Mouse (Mus musculus) hindbrain, postnatal 0 days (tissue): Measurements from ENCODE around the gene Tnfrsf1b. TPM values are rescaled to one million over a fixed set of nuclear protein-coding genes. Genes with fewer than 3 reads are reported as not detected.

Source experiments
- ATAC-seq: fragments of 200-750 bp; cut with Nextera tagmentation; 2 replicates; pipeline ENCODE4 v1.8.0; 2017; ENCODE audit warnings: mild to moderate bottlenecking, moderate TSS enrichment, moderate library complexity
- DNase-seq: peaks from one replicate; pipeline ENCODE4 v3.0.0-alpha.2; 2015; ENCODE audit warnings: low spot score
- H3K27ac ChIP-seq: fragments of 300-500 bp; sonication (generic); 2 replicates; pipeline ENCODE4 v1.5.1; 2014; ENCODE audit warnings: mild to moderate bottlenecking
- H3K27me3 ChIP-seq: fragments of 300-500 bp; sonication (generic); 2 replicates; pipeline ENCODE4 v1.6.1; 2014; ENCODE audit warnings: low read length, mixed read lengths; ENCODE audit not compliant: insufficient read depth
- H3K36me3 ChIP-seq: fragments of 300-500 bp; sonication (generic); 2 replicates; pipeline ENCODE4 v1.6.1; 2014; ENCODE audit warnings: low read length, mixed read lengths; ENCODE audit not compliant: insufficient read depth
- H3K4me1 ChIP-seq: fragments of 300-500 bp; sonication (generic); 2 replicates; pipeline ENCODE4 v1.6.1; 2014; ENCODE audit warnings: antibody characterized with exemption, low read length, mixed read lengths; ENCODE audit not compliant: insufficient read depth
- H3K4me2 ChIP-seq: fragments of 300-500 bp; sonication (generic); 2 replicates; pipeline ENCODE4 v1.6.1; 2014; ENCODE audit warnings: low read depth, mild to moderate bottlenecking, low read length, moderate library complexity, mixed read lengths
- H3K4me3 ChIP-seq: fragments of 300-500 bp; sonication (generic); 2 replicates; pipeline ENCODE4 v1.5.1; 2014; ENCODE audit warnings: low read length
- H3K9ac ChIP-seq: fragments of 300-500 bp; sonication (generic); replicated peaks from 2 replicates; pipeline ENCODE4 v1.6.1; 2014; ENCODE audit warnings: mild to moderate bottlenecking, low read length, moderate library complexity, mixed read lengths
- H3K9me3 ChIP-seq: fragments of 300-500 bp; sonication (generic); 2 replicates; pipeline ENCODE4 v1.6.1; 2016; ENCODE audit warnings: low read length, mixed read lengths
- CTCF ChIP-seq: IDR thresholded peaks from 2 replicates; pipeline ENCODE4 v1.5.1; 2016; ENCODE audit warnings: antibody characterized with exemption, control low read depth, low read depth
- WGBS: fragments of 180-500 bp; shearing (Covaris S2); extraction: QIAGEN DNeasy Blood & Tissue Kit; methylation state at CpG from one replicate; pipeline ENCODE4 v1.1.7; 2014; 5-methylcytosine and 5-hydroxymethylcytosine counted together
- polyA plus RNA-seq: library from polyadenylated mRNA; unstranded; fragments of >200 nt; fragmentation: Nextera tagmentation; extraction: Ambion mirVana; gene quantifications from 2 replicates; pipeline ENCODE4 v1.2.1, GENCODE M21; 2015
- total RNA-seq: library from RNA; depleted of rRNA; stranded (reverse); fragments of >200 nt; gene quantifications from 2 replicates; pipeline ENCODE4 v1.2.3, GENCODE M21; 2014

Tnfrsf1b gene
- total and polyA plus RNA-seq, 2 experiments from 2014 or later, result 2.9 to 7.3 TPM

DNA sequence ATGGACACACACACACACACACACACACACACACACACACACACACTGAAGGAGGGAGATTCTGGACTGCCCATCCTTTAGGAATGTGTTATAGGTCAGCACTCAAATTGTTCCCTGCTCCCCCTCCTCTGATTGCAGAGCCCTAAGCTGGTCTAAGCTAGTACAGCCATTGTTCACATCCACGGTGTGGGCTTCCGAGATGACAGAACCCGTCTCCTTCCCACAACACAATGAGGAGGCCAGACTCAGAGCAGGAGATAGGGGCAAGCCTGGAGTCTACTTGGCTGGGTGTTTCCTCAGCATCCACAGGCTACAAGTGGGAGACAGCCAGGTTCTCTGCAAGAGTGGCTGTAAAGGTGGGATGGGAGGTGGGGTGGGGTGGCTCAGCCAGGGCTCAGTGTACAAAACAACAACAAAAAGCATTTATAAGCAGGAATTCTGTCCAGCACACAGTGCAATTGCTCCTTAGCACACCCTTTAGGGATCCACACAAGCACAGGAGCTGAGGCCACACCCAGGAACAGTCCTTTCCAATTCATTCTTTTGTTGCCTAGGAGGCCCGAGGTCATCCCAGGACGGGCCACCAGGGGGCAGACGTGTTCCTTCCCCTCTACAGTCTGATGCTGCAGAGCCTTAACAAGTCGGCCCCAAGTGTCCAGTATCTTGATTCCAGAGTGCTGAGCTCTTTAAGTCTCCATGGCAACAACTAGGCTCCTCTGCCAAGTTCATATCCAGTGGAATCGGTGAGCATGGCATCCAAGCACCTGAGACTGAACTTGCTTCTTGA, 32.5 kb downstream of the Tnfrsf1b start:
- Histone ChIP-seq H3K27me3 (no peaks in the 10 kb centered on the region), H3K9me3 (no peaks in the 10 kb centered on the region), H3K4me2 (no peak overlapping the region), H3K9ac (no peak overlapping the region), H3K4me3 (no peak overlapping the region), H3K27ac (peak overlapping the region; percentile 62; the same call in 1 of the 2 replicates), H3K36me3 (no peaks in the 10 kb centered on the region), H3K4me1 (0 out of 2 replicates have a peak, but pooled peaks cover 5% of the 10 kb centered on the region)
- 28% methylated on average over 8 of the region's 8 CpGs for WGBS
- DNase-seq, result peak; percentile 92
- TF ChIP-seq CTCF, result peak; percentile 97
- peak; percentile 94 for ATAC-seq

DNA sequence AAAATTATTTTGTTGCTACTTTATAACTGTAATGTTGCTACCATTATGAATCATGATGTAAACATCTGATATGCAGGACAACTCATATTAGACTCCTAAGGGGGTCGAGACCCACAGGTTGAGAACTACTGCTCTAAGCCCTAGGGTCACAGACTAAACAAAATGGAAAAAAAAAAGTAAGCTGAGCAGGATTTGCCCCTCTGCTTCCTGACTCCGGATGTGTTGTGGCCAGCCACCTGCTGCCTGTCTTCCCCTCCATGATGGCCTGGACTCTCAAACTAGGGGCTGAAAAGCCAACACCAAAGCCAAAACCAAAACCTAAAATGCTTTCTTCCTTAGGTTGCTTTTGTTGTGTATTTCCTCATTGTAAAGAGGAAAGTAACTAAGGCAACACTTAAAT, 35.6 kb downstream of the Tnfrsf1b start:
- TF ChIP-seq CTCF, result no peak
- no peak overlapping the region for H3K27ac ChIP-seq
- no peak overlapping the region for H3K4me2 ChIP-seq
- no peak overlapping the region for H3K9ac ChIP-seq
- H3K9me3 ChIP-seq, result no peaks in the 10 kb centered on the region
- no peak overlapping the region for H3K4me3 ChIP-seq
- DNase-seq, result no peak
- 76% methylated on average over 2 of the region's 2 CpGs for WGBS
- no peak for ATAC-seq
- H3K27me3 ChIP-seq, result no peaks in the 10 kb centered on the region
- H3K4me1 ChIP-seq, result 0 out of 2 replicates have a peak, but pooled peaks cover 5% of the 10 kb centered on the region
- H3K36me3 ChIP-seq, result no peaks in the 10 kb centered on the region

DNA sequence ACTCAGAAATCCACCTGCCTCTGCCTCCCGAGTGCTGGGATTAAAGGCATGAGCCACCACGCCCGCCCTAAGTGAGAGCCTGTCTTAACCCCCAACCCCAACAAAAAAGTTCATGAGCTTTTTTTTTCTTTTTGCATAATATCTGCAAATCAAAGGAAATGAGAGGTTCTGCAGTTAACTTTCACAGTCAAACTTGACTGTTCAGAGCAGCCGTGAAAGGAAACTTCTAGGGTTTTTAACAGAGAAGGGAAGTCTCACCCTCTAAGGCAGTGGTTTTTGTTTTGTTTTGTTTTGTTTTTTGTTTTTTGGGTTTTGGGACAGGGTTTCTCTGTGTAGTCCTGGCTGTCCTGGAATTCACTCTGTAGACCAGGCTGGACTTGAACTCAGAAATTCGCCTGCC, 36.1 kb downstream of the Tnfrsf1b start:
- 94% methylated on average over 5 of the region's 5 CpGs for WGBS
- H3K9ac ChIP-seq, result no peak overlapping the region
- no peaks in the 10 kb centered on the region for H3K9me3 ChIP-seq
- DNase-seq, result no peak
- no peak for ATAC-seq
- H3K27me3 ChIP-seq, result no peaks in the 10 kb centered on the region
- no peak for TF ChIP-seq CTCF
- H3K4me2 ChIP-seq, result no peak overlapping the region
- H3K27ac ChIP-seq, result no peak overlapping the region
- H3K4me3 ChIP-seq, result no peak overlapping the region
- H3K4me1 ChIP-seq, result 0 out of 2 replicates have a peak, but pooled peaks cover 5% of the 10 kb centered on the region
- H3K36me3 ChIP-seq, result no peaks in the 10 kb centered on the region

DNA sequence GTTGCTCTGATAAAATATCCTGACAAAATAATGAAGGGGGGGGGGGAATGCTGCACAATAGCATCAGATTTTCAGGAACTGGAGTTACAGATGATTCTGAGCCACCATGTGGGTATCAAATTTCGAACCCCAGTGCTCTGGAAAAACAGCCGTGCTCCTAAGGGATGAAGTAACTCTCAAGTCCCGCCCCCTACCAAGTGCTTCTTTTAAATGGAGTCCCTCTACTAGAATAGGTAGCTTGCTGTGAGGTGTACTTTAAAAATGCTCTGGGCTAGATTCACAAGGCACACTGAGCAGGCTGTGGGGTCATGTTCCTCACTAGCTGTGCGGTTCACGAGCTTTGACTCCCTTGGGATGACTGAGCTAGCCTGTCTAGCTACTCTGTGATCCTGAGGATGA, 37.0 kb downstream of the Tnfrsf1b start:
- 35% methylated on average over 5 of the region's 5 CpGs for WGBS
- Histone ChIP-seq H3K9me3 (no peaks in the 10 kb centered on the region), H3K4me3 (no peak overlapping the region), H3K4me1 (0 out of 2 replicates have a peak, but pooled peaks cover 2% of the 10 kb centered on the region), H3K36me3 (no peaks in the 10 kb centered on the region), H3K27ac (no peak overlapping the region), H3K27me3 (no peaks in the 10 kb centered on the region), H3K4me2 (no peak overlapping the region), H3K9ac (no peak overlapping the region)
- TF ChIP-seq CTCF, result no peak
- ATAC-seq (no peak), DNase-seq (no peak)

DNA sequence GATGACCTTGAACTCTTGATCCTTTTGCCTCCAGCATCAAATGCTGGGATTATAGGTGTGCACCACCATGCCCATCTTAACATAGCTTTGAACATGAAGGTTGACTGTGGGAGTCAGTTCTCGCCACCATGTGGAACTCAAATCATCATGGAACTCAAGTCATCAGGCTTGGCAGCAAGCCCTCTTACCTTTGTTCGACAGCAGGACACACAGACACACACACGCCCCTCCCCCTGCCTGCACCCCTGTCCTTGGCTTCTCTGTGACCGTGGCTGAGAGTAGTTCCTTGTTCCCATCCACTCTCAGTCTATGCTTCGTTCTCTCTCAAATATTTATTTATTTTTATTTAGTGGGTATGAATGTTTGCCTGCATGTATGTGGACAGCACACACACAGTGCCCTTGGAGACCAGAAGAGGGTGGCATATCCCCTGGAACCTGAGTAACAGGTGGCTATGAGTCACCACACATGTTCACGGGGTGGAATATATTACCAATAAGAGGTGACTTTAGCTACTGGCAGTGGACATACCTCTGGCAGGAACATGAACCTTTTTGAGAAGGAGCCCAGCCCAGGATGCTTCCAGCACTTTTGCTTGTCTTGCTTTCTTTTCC, 37.5 kb downstream of the Tnfrsf1b start:
- no peaks in the 10 kb centered on the region for H3K36me3 ChIP-seq
- H3K4me2 ChIP-seq, result no peak overlapping the region
- H3K27me3 ChIP-seq, result no peaks in the 10 kb centered on the region
- no peak for TF ChIP-seq CTCF
- H3K4me1 ChIP-seq, result no peaks in the 10 kb centered on the region
- DNase-seq (no peak), ATAC-seq (no peak)
- WGBS, result 73% methylated on average over 6 of the region's 6 CpGs
- H3K27ac ChIP-seq, result no peak overlapping the region
- H3K4me3 ChIP-seq, result no peak overlapping the region
- H3K9me3 ChIP-seq, result no peaks in the 10 kb centered on the region
- no peak overlapping the region for H3K9ac ChIP-seq

DNA sequence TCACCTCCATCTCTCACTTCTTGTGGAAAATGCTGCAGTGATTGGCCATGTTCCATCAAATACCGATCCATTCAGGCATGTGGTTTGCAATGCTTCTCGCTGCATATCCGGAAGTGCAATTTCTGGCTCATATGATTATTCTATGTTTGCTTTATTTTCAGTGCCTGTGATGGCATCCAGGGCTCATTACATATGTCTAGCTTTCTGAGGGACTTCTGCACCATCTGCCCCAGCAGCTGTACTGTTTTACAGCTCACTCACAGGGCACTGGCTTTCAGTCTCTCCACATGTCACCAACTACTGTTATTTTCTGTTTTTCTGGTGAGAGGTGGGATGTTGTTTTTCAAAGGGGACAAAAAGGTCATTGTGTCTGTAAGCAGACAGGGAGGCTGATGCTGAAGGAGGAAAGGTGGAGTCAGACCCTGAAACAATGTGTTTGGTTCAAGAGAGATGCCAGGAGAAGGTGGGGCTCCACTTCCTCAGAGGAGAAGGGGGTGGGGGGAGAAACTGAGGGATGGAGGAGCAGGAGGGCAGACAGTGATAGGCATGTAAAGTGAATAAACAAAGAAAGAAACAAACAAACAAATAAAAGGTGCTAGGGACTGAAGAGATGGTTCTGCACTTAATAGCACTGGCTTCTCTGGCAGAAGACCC, 38.8 kb downstream of the Tnfrsf1b start:
- H3K36me3 ChIP-seq, result no peaks in the 10 kb centered on the region
- no peaks in the 10 kb centered on the region for H3K4me1 ChIP-seq
- 57% methylated on average over 3 of the region's 3 CpGs for WGBS
- no peaks in the 10 kb centered on the region for H3K9me3 ChIP-seq
- ATAC-seq (no peak), DNase-seq (peak; percentile 18)
- no peak for TF ChIP-seq CTCF
- no peak overlapping the region for H3K9ac ChIP-seq
- H3K4me3 ChIP-seq, result no peak overlapping the region
- no peak overlapping the region for H3K4me2 ChIP-seq
- no peaks in the 10 kb centered on the region for H3K27me3 ChIP-seq
- H3K27ac ChIP-seq, result no peak overlapping the region

DNA sequence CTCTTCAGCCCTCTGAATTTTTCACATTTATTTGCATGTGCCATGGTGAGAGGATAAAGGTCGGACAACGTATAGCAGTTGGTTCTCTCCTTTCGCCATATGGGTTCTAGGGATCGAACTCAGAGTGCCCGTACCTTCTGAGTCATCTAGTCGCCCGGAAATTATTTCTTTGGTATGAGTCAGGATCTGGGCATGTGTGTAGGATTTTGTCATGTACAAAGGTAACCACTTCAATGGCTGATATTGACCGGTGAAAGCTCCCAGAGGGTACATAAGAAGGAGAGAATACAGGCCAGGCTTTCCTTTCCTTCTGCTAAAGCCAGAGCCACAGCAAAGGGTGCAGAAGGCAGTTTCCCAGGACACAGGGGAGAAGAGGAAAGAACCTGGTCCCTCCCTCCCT, 41.9 kb downstream of the Tnfrsf1b start:
- Histone ChIP-seq H3K9me3 (no peaks in the 10 kb centered on the region), H3K36me3 (no peaks in the 10 kb centered on the region), H3K27me3 (no peaks in the 10 kb centered on the region), H3K9ac (no peak overlapping the region), H3K4me3 (no peak overlapping the region), H3K27ac (no peak overlapping the region), H3K4me1 (no peaks in the 10 kb centered on the region), H3K4me2 (no peak overlapping the region)
- TF ChIP-seq CTCF, result no peak
- 88% methylated on average over 8 of the region's 8 CpGs for WGBS
- ATAC-seq (no peak), DNase-seq (no peak)
